Mouse (Mus musculus) forebrain, embryonic 14.5 days (tissue): ENCODE data around the gene 4921501E09Rik. TPM values are rescaled to one million over a fixed set of nuclear protein-coding genes. Genes with fewer than 3 reads are reported as not detected.
"Not testable (repeated sequence)": the region's sequence is repeated elsewhere in the genome, so short reads cannot be mapped to it uniquely, and the experiment has no call there.

Experiments used
- ATAC-seq: fragments of 200-750 bp; cut with Nextera tagmentation; 2 replicates; pipeline ENCODE4 v1.8.0; 2017; ENCODE audit warnings: mild to moderate bottlenecking, moderate library complexity
- DNase-seq: peaks from one replicate; pipeline ENCODE4 v3.0.0-alpha.2; 2015; ENCODE audit warnings: low spot score
- H3K27ac ChIP-seq: fragments of 300-500 bp; sonication (generic); 2 replicates; pipeline ENCODE4 v1.5.1; 2014; ENCODE audit warnings: low read depth, mild to moderate bottlenecking, control low read depth, low read length, moderate library complexity
- H3K27me3 ChIP-seq: fragments of 300-500 bp; sonication (generic); replicated peaks from 2 replicates; pipeline ENCODE4 v1.6.1; 2014; ENCODE audit warnings: low read length, control low read depth, mixed read lengths; ENCODE audit not compliant: control insufficient read depth, insufficient read depth
- H3K36me3 ChIP-seq: fragments of 300-500 bp; sonication (generic); 2 replicates; pipeline ENCODE4 v1.6.1; 2014; ENCODE audit warnings: low read length, control low read depth; ENCODE audit not compliant: control insufficient read depth, insufficient read depth
- H3K4me1 ChIP-seq: fragments of 300-500 bp; sonication (generic); 2 replicates; pipeline ENCODE4 v1.6.1; 2014; ENCODE audit warnings: antibody characterized with exemption, low read length, control low read depth; ENCODE audit not compliant: control insufficient read depth, insufficient read depth
- H3K4me2 ChIP-seq: fragments of 300-500 bp; sonication (generic); 2 replicates; pipeline ENCODE4 v1.6.1; 2014; ENCODE audit warnings: mild to moderate bottlenecking, control low read depth, low read length
- H3K4me3 ChIP-seq: fragments of 300-500 bp; sonication (generic); 2 replicates; pipeline ENCODE4 v1.5.1; 2014; ENCODE audit warnings: low read depth, low read length, control low read depth
- H3K9ac ChIP-seq: fragments of 300-500 bp; sonication (generic); 2 replicates; pipeline ENCODE4 v1.6.1; 2014; ENCODE audit warnings: mild to moderate bottlenecking, low read length, control low read depth, moderate library complexity
- H3K9me3 ChIP-seq: fragments of 300-500 bp; sonication (generic); replicated peaks from 2 replicates; pipeline ENCODE4 v1.6.1; 2016; ENCODE audit warnings: low read length, control low read depth, mixed read lengths; ENCODE audit not compliant: control insufficient read depth
- whole genome bisulfite sequencing: fragments of 180-500 bp; shearing (Covaris S2); extraction: QIAGEN DNeasy Blood & Tissue Kit; methylation state at CpG from one replicate; pipeline ENCODE4 v1.1.7; 2014; 5-methylcytosine and 5-hydroxymethylcytosine counted together
- polyA plus RNA-seq: library from polyadenylated mRNA; unstranded; fragments of >200 nt; fragmentation: Nextera tagmentation; extraction: Ambion mirVana; gene quantifications from 2 replicates; pipeline ENCODE4 v1.2.1, GENCODE M21; 2014

Gene 4921501E09Rik
- polyA plus RNA-seq, 1 experiment from 2014 or later: not detected

- peak; percentile 7 for DNase-seq
Observed at GRCm38 (mm10) chr17:33032376-33032775, 35.5 kb downstream of the 4921501E09Rik start.

GRCm38 (mm10) chr17:33020434-33020833 is 47.4 kb downstream of the 4921501E09Rik start:
- H3K27ac ChIP-seq, H3K27me3 ChIP-seq, H3K4me2 ChIP-seq, H3K9ac ChIP-seq, H3K4me1 ChIP-seq, ATAC-seq, H3K4me3 ChIP-seq, DNase-seq: not testable (repeated sequence)
- H3K36me3 ChIP-seq: peaks cover 55% of the 10 kb centered on the region
- peaks cover 55% of the 10 kb centered on the region for H3K9me3 ChIP-seq

More at GRCm38 (mm10) chr17:33032376-33032775, 35.5 kb downstream of the 4921501E09Rik start:
- Histone ChIP-seq H3K4me1 (peaks cover 3% of the 10 kb centered on the region; the same call in 1 of the 2 replicates), H3K9ac (peak overlapping the region; percentile 93), H3K4me2 (peak overlapping the region; percentile 53), H3K27me3 (no peaks in the 10 kb centered on the region), H3K27ac (peak overlapping the region; percentile 85; the same call in 1 of the 2 replicates), H3K36me3 (no peaks in the 10 kb centered on the region), H3K4me3 (peak overlapping the region; percentile 84), H3K9me3 (peaks cover 8% of the 10 kb centered on the region)
- 6% methylated on average over 10 of the region's 10 CpGs for WGBS
- ATAC-seq: no peak

Other genes starting within 250 kb of the 4921501E09Rik start
- gene Zfp799, start 237.8 kb downstream of the 4921501E09Rik start, polyA plus RNA-seq: 20.7 and 25.7 TPM in 2 replicates
- gene Zfp870, start 176.4 kb downstream of the 4921501E09Rik start, polyA plus RNA-seq: 8.5 and 10.9 TPM in 2 replicates
- gene Cyp4f14, start 150.7 kb downstream of the 4921501E09Rik start, polyA plus RNA-seq: 0.10 TPM in 1 of 2 replicates, not detected in the other
- gene Cyp4f13, start 120.7 kb downstream of the 4921501E09Rik start, polyA plus RNA-seq: 3.6 and 4.5 TPM in 2 replicates
- 12.1 and 12.7 TPM in 2 replicates for gene Zfp472, start 102.2 kb downstream of the 4921501E09Rik start, polyA plus RNA-seq
- 17.5 and 20.0 TPM in 2 replicates for gene Zfp952, start 74.9 kb downstream of the 4921501E09Rik start, polyA plus RNA-seq
- 25.5 and 29.9 TPM in 2 replicates for gene Zfp763, start 34.7 kb downstream of the 4921501E09Rik start, polyA plus RNA-seq
- 24.4 and 26.6 TPM in 2 replicates for gene Zfp563, start 21.3 kb upstream of the 4921501E09Rik start, polyA plus RNA-seq
- 0.22 TPM in 1 of 2 replicates, not detected in the other for gene Morc2b, start 71.6 kb upstream of the 4921501E09Rik start, polyA plus RNA-seq
- not detected in 2 replicates for gene Olfr55, start 100.4 kb upstream of the 4921501E09Rik start, polyA plus RNA-seq
- gene Olfr239, start 123.2 kb upstream of the 4921501E09Rik start, polyA plus RNA-seq: not detected in 2 replicates
- gene Olfr1564, start 153.6 kb upstream of the 4921501E09Rik start, polyA plus RNA-seq: not detected in 2 replicates
- 28.7 and 29.8 TPM in 2 replicates for gene Zfp955a, start 187.1 kb upstream of the 4921501E09Rik start, polyA plus RNA-seq
- gene Olfr63, start 196.6 kb upstream of the 4921501E09Rik start, polyA plus RNA-seq: 0.04 TPM in 1 of 2 replicates, not detected in the other
- 14.0 and 15.3 TPM in 2 replicates for gene Zfp955b, start 221.5 kb upstream of the 4921501E09Rik start, polyA plus RNA-seq